Comparison of ENCODE assay signal across 10 mouse cellular contexts in genomic region chr1:74340361-74340764, GRCm38 (mm10). TPM values are rescaled to one million over a fixed set of nuclear protein-coding genes. Genes with fewer than 3 reads are reported as not detected.
DNase-seq lines count a peak whose midpoint lies in the region; ATAC-seq and TF ChIP-seq lines count a peak whose summit lies in the region.
"Had no signal": no experiment of that assay in that cellular context is flagged by ENCODE, and none has a peak within 500 bp of the region (broad histone marks: within the 10 kb centered on the region; RNA-seq: fewer than 3 reads in every experiment).

No protein-coding gene starts in this region.

- no peaks in the 10 kb centered on the region for H3K4me1 ChIP-seq in lung, postnatal 0 days (ENCODE audit: insufficient read depth, low read depth, low read length)
- no peaks in the 10 kb centered on the region for H3K4me1 ChIP-seq in stomach, postnatal 0 days (replicated peaks; ENCODE audit: control insufficient read depth, insufficient read depth)
- H3K4me1 ChIP-seq: stomach, embryonic 15.5 days had no signal

- no peak overlapping the region for H3K4me3 ChIP-seq in lung, postnatal 0 days (ENCODE audit: low read depth, low read length)
- H3K4me3 ChIP-seq in stomach, postnatal 0 days (ENCODE audit: low read depth, low read length), result no peak overlapping the region
- H3K4me3 ChIP-seq: stomach, embryonic 15.5 days had no signal

- no peak overlapping the region for H3K27ac ChIP-seq in lung, postnatal 0 days (ENCODE audit: low read length)
- H3K27ac ChIP-seq in stomach, postnatal 0 days (replicated peaks), result no peak overlapping the region
- H3K27ac ChIP-seq: macrophage; stomach, embryonic 15.5 days had no signal

- ATAC-seq in lung, postnatal 0 days, result 0 out of 2 replicates have a peak, but pooled peaks have one; percentile 12
- peak; percentile 59 for ATAC-seq in stomach, postnatal 0 days (ENCODE audit: low FRiP score, low TSS enrichment)
- ATAC-seq in erythroid progenitor cell, adult 5-6 weeks (replicated peaks; ENCODE audit: low FRiP score, poor library complexity, severe bottlenecking), result no peak

- no peaks in the 10 kb centered on the region for H3K36me3 ChIP-seq in lung, postnatal 0 days (ENCODE audit: insufficient read depth, low read length)
- no peaks in the 10 kb centered on the region for H3K36me3 ChIP-seq in stomach, postnatal 0 days (ENCODE audit: control insufficient read depth, insufficient read depth, low read length)
- H3K36me3 ChIP-seq: stomach, embryonic 15.5 days had no signal

- no peak overlapping the region for H3K9ac ChIP-seq in lung, postnatal 0 days (replicated peaks; ENCODE audit: low read depth)
- H3K9ac ChIP-seq in stomach, postnatal 0 days (ENCODE audit: low read length), result no peak overlapping the region
- H3K9ac ChIP-seq: stomach, embryonic 15.5 days had no signal

- H3K4me2 ChIP-seq in lung, postnatal 0 days (replicated peaks; ENCODE audit: low read depth, low read length), result no peak overlapping the region
- no peak overlapping the region for H3K4me2 ChIP-seq in stomach, postnatal 0 days (replicated peaks; ENCODE audit: low read depth)
- H3K4me2 ChIP-seq: stomach, embryonic 15.5 days had no signal

- no peak for TF ChIP-seq EP300 in lung, postnatal 0 days (IDR thresholded peaks at IDR 0.05)
- TF ChIP-seq EP300 in stomach, postnatal 0 days (optimal IDR thresholded peaks at IDR 0.05), result no peak

- H3K9me3 ChIP-seq in lung, postnatal 0 days (ENCODE audit: low read length), result no peaks in the 10 kb centered on the region
- no peaks in the 10 kb centered on the region for H3K9me3 ChIP-seq in stomach, postnatal 0 days (ENCODE audit: control insufficient read depth, low read length)
- H3K9me3 ChIP-seq: stomach, embryonic 15.5 days had no signal

- H3K27me3 ChIP-seq in lung, postnatal 0 days (replicated peaks; ENCODE audit: insufficient read depth, low read length), result no peaks in the 10 kb centered on the region
- H3K27me3 ChIP-seq in stomach, postnatal 0 days (ENCODE audit: control insufficient read depth, insufficient read depth, low read length), result no peaks in the 10 kb centered on the region
- H3K27me3 ChIP-seq: stomach, embryonic 15.5 days had no signal

- 79% methylated on average over 6 of the region's 6 CpGs for WGBS in lung, postnatal 0 days
- 79% methylated on average over 6 of the region's 6 CpGs for WGBS in stomach, postnatal 0 days

- no peak for TF ChIP-seq CTCF in lung, postnatal 0 days (IDR thresholded peaks at IDR 0.05)
- no peak for TF ChIP-seq CTCF in stomach, postnatal 0 days (IDR thresholded peaks at IDR 0.05; ENCODE audit: low read depth)

- DNase-seq in lung, postnatal 0 days (ENCODE audit: low spot score), result no peak
- DNase-seq in lung, postnatal 4 days, result no peak
- peak; percentile 54 for DNase-seq in cerebellum, adult 11-12 months
- peak; percentile 82 for DNase-seq in gastrocnemius, postnatal 25 days
- peak; percentile 67 to 77 for DNase-seq in layer of hippocampus, postnatal 10 days (ENCODE audit: low spot score in 2 of 2)
- DNase-seq in stomach, postnatal 0 days (ENCODE audit: low spot score), result no peak
- no peak for DNase-seq in thymus, postnatal 14 days

RNA-seq across cellular contexts. Expression of gene Catip, which starts 21.5 kb away (rescaled TPM):
- 3.4 and 5.1 TPM in 2 replicates for polyA plus RNA-seq in lung, postnatal 0 days (2015; fragmentation: Nextera tagmentation; extraction: Ambion mirVana)
- total RNA-seq in gastrocnemius, postnatal 25 days (2021), result not detected
- 1 to 10 TPM; 1.2 to 1.7 TPM for total RNA-seq in layer of hippocampus, postnatal 10 days (2021)
- polyA plus RNA-seq in stomach, postnatal 0 days (2015; fragmentation: Nextera tagmentation; extraction: Ambion mirVana), result 0.50 and 0.73 TPM in 2 replicates
- total RNA-seq in erythroid progenitor cell, adult 5-6 weeks (2015; ENCODE audit: low replicate concordance), result not detected in 2 replicates
- total RNA-seq in erythroid progenitor cell, adult 5-6 weeks (2017; ENCODE audit: low replicate concordance), result not detected in 2 replicates

RNA-seq across cellular contexts. Expression of gene Slc11a1, which starts 34.6 kb away (rescaled TPM):
- 4.6 and 4.8 TPM in 2 replicates for polyA plus RNA-seq in lung, postnatal 0 days (2015; fragmentation: Nextera tagmentation; extraction: Ambion mirVana)
- total RNA-seq in gastrocnemius, postnatal 25 days (2021), result 1 to 10 TPM; 2.9 to 3.2 TPM
- 1 to 10 TPM; 2.0 to 3.0 TPM for total RNA-seq in layer of hippocampus, postnatal 10 days (2021)
- polyA plus RNA-seq in stomach, postnatal 0 days (2015; fragmentation: Nextera tagmentation; extraction: Ambion mirVana), result 3.0 and 3.8 TPM in 2 replicates
- 7.5 and 9.0 TPM in 2 replicates for total RNA-seq in erythroid progenitor cell, adult 5-6 weeks (2015; ENCODE audit: low replicate concordance)
- 12.5 and 19.4 TPM in 2 replicates for total RNA-seq in erythroid progenitor cell, adult 5-6 weeks (2017; ENCODE audit: low replicate concordance)

RNA-seq across cellular contexts. Expression of gene Tmbim1, which starts 34.9 kb away (rescaled TPM):
- polyA plus RNA-seq in lung, postnatal 0 days (2015; fragmentation: Nextera tagmentation; extraction: Ambion mirVana), result 148 and 149 TPM in 2 replicates
- total RNA-seq in gastrocnemius, postnatal 25 days (2021), result 10 to 100 TPM; 28.5 to 36.6 TPM
- total RNA-seq in layer of hippocampus, postnatal 10 days (2021), result 10 to 100 TPM; 10.5 to 11.6 TPM
- 109 and 118 TPM in 2 replicates for polyA plus RNA-seq in stomach, postnatal 0 days (2015; fragmentation: Nextera tagmentation; extraction: Ambion mirVana)
- total RNA-seq in erythroid progenitor cell, adult 5-6 weeks (2015; ENCODE audit: low replicate concordance), result not detected in 2 replicates
- 0.45 and 0.90 TPM in 2 replicates for total RNA-seq in erythroid progenitor cell, adult 5-6 weeks (2017; ENCODE audit: low replicate concordance)

RNA-seq across cellular contexts. Expression of gene Ctdsp1, which starts 50.9 kb away (rescaled TPM):
- 72.5 and 75.0 TPM in 2 replicates for polyA plus RNA-seq in lung, postnatal 0 days (2015; fragmentation: Nextera tagmentation; extraction: Ambion mirVana)
- total RNA-seq in gastrocnemius, postnatal 25 days (2021), result 10 to 100 TPM; 82.7 to 82.9 TPM
- total RNA-seq in layer of hippocampus, postnatal 10 days (2021), result 10 to 100 TPM; 23.8 to 27.2 TPM
- polyA plus RNA-seq in stomach, postnatal 0 days (2015; fragmentation: Nextera tagmentation; extraction: Ambion mirVana), result 45.2 and 47.4 TPM in 2 replicates
- total RNA-seq in erythroid progenitor cell, adult 5-6 weeks (2015; ENCODE audit: low replicate concordance), result 64.5 and 65.0 TPM in 2 replicates
- 18.5 and 26.8 TPM in 2 replicates for total RNA-seq in erythroid progenitor cell, adult 5-6 weeks (2017; ENCODE audit: low replicate concordance)

RNA-seq across cellular contexts. Expression of gene Pnkd, which starts 55.6 kb away (rescaled TPM):
- 88.7 and 91.4 TPM in 2 replicates for polyA plus RNA-seq in lung, postnatal 0 days (2015; fragmentation: Nextera tagmentation; extraction: Ambion mirVana)
- 10 to 100 TPM; 56.7 to 58.0 TPM for total RNA-seq in gastrocnemius, postnatal 25 days (2021)
- 100 to 1,000 TPM; 125 to 130 TPM for total RNA-seq in layer of hippocampus, postnatal 10 days (2021)
- polyA plus RNA-seq in stomach, postnatal 0 days (2015; fragmentation: Nextera tagmentation; extraction: Ambion mirVana), result 84.8 and 88.2 TPM in 2 replicates
- 6.5 and 12.2 TPM in 2 replicates for total RNA-seq in erythroid progenitor cell, adult 5-6 weeks (2015; ENCODE audit: low replicate concordance)
- total RNA-seq in erythroid progenitor cell, adult 5-6 weeks (2017; ENCODE audit: low replicate concordance), result 0.76 and 1.8 TPM in 2 replicates

Comparison
In these comparisons a context has a peak if more than half of its experiments do, and no peak if none do; other contexts are left out.
1. DNase-seq: peak in cerebellum, adult 11-12 months (single experiment), gastrocnemius, postnatal 25 days (single experiment) and layer of hippocampus, postnatal 10 days (2 of 2); none in lung, postnatal 0 days (single experiment), lung, postnatal 4 days (0 of 2), stomach, postnatal 0 days (single experiment) and thymus, postnatal 14 days (single experiment).
2. RNA of gene Tmbim1, which starts 34.9 kb away (total RNA-seq): 28.5 to 36.6 TPM in gastrocnemius, postnatal 25 days and 10.5 to 11.6 TPM in layer of hippocampus, postnatal 10 days; 0.45 to 0.90 TPM in erythroid progenitor cell, adult 5-6 weeks; every median in the first group is over 4 times any median in the second.